12 mouse cellular contexts compared by ENCODE assay signal in the genomic region with DNA sequence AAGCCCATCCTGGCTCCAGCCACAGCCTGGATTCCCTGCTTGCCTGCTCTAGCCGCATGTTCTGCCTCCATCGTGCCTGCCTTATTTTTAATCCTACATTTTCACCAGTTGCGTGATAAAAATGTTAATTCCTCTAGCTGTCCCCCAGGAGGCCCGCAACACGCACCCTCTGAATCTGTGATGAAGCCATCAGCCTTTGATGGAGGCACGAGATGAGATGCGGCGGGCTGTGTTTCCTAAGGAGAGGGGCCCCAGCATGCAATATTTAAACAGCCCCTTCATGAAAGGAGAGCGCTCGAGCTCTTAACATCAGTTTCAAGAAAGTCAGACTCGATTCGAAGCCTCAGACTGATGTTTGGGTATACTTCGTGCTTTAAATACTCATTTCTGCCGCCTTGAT.
"Had no signal": no experiment of that assay in that cellular context is flagged by ENCODE, and none has a peak within 500 bp of the region (broad histone marks: within the 10 kb centered on the region; RNA-seq: fewer than 3 reads in every experiment).

No protein-coding gene starts in this region.

- DNase-seq: lung, adult 18-20 months; lung, embryonic 14.5 days; lung, postnatal 10 days; lung, postnatal 4 days; right cerebral cortex, postnatal 14 days; thymus, adult 18-20 months; thymus, postnatal 14 days; thymus, postnatal 36 days had no signal

- H3K36me3 ChIP-seq: liver, embryonic 12.5 days; midbrain, embryonic 12.5 days; neural tube, embryonic 12.5 days had no signal

- H3K9me3 ChIP-seq: midbrain, embryonic 12.5 days had no signal

- H3K27ac ChIP-seq: liver, embryonic 12.5 days; liver, embryonic 14.5 days; midbrain, embryonic 12.5 days; neural tube, embryonic 12.5 days had no signal

- H3K9ac ChIP-seq: liver, embryonic 12.5 days; liver, embryonic 14.5 days; lung, embryonic 14.5 days; midbrain, embryonic 12.5 days; neural tube, embryonic 12.5 days had no signal

- H3K4me3 ChIP-seq: liver, embryonic 12.5 days; midbrain, embryonic 12.5 days; neural tube, embryonic 12.5 days had no signal

- H3K4me1 ChIP-seq: liver, embryonic 12.5 days; midbrain, embryonic 12.5 days; neural tube, embryonic 12.5 days had no signal

- H3K4me2 ChIP-seq: liver, embryonic 12.5 days; lung, embryonic 14.5 days; midbrain, embryonic 12.5 days; neural tube, embryonic 12.5 days had no signal

- H3K27me3 ChIP-seq: liver, embryonic 12.5 days; midbrain, embryonic 12.5 days; neural tube, embryonic 12.5 days had no signal

- ATAC-seq: liver, embryonic 12.5 days had no signal
